In the genomic region with DNA sequence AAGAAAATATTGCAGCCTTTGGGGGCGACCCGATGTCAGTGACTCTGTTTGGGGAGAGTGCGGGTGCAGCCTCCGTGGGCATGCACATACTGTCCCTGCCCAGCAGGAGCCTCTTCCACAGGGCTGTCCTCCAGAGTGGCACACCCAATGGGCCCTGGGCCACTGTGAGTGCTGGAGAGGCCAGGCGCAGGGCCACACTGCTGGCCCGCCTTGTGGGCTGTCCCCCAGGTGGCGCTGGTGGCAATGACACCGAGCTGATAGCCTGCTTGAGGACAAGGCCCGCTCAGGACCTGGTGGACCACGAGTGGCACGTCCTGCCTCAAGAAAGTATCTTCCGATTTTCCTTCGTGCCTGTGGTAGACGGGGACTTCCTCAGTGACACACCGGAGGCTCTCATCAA, we compare ENCODE assay signal across 8 mouse cellular contexts. TPM values are rescaled to one million over a fixed set of nuclear protein-coding genes. Genes with fewer than 3 reads are reported as not detected.
DNase-seq lines count a peak whose midpoint lies in the region; TF ChIP-seq lines count a peak whose summit lies in the region.
"Had no signal": no experiment of that assay in that cellular context is flagged by ENCODE, and none has a peak within 500 bp of the region (broad histone marks: within the 10 kb centered on the region; RNA-seq: fewer than 3 reads in every experiment).

No protein-coding gene starts in this region.

- H3K27ac ChIP-seq in cerebellum, adult 2 months (ENCODE audit: insufficient read depth, low read length): no peak overlapping the region
- H3K27ac ChIP-seq in kidney, adult 2 months (ENCODE audit: insufficient read depth, low read depth, low read length): no peak overlapping the region
- H3K27ac ChIP-seq: embryonic facial prominence, embryonic 13.5 days had no signal

- H3K36me3 ChIP-seq in kidney, adult 2 months (ENCODE audit: control insufficient read depth, insufficient read depth, low read length): no peaks in the 10 kb centered on the region

- TF ChIP-seq CTCF in cerebellum, adult 2 months (IDR thresholded peaks at IDR 0.05; ENCODE audit: borderline replicate concordance, insufficient read depth, low read depth, low read length): peak; percentile 50; the same call in 1 of the 2 replicates
- peak; percentile 69 for TF ChIP-seq CTCF in kidney, adult 2 months (conservative IDR thresholded peaks at IDR 0.05; ENCODE audit: insufficient read depth, insufficient read length, low read depth, low read length)

- 22% methylated on average over 15 of the region's 15 CpGs for WGBS in cerebellum, adult 2 months
- WGBS in kidney, adult 2 months: 26% methylated on average over 15 of the region's 15 CpGs

- no peaks in the 10 kb centered on the region for H3K27me3 ChIP-seq in cerebellum, adult 2 months (ENCODE audit: control insufficient read depth, insufficient read depth, low read length)
- H3K27me3 ChIP-seq in kidney, adult 2 months (replicated peaks; ENCODE audit: control insufficient read depth, insufficient read depth, low read length): no peaks in the 10 kb centered on the region; the same call in 1 of the 2 replicates

- peak; percentile 59 for DNase-seq in thymus, postnatal 14 days
- DNase-seq in thymus, postnatal 0 days (ENCODE audit: low spot score): no peak
- DNase-seq in cerebellum, adult 2 months: peak; percentile 71
- DNase-seq in gastrocnemius, postnatal 36 days: peak; percentile 58 to 67
- DNase-seq in kidney, adult 2 months: peak; percentile 77
- DNase-seq in lung, postnatal 25 days (ENCODE audit: low spot score): peak; percentile 69
- DNase-seq in spleen, adult 18-20 months: peak; percentile 54 to 72

- intact Hi-C loops in gastrocnemius, postnatal 36 days (cut with DNase I): loop anchor here (5.0 kb wide), 1 partner anchor 87 kb away; no protein-coding TSS in a partner anchor

- TF ChIP-seq POLR2A in cerebellum, adult 2 months (IDR thresholded peaks at IDR 0.05; ENCODE audit: borderline replicate concordance, insufficient read depth, low read length): no peak
- no peak for TF ChIP-seq POLR2A in kidney, adult 2 months (IDR thresholded peaks at IDR 0.05; ENCODE audit: low read depth, low read length)

- peaks cover 13% of the 10 kb centered on the region; the same call in 1 of the 2 replicates for H3K4me1 ChIP-seq in cerebellum, adult 2 months (ENCODE audit: control insufficient read depth, insufficient read depth, low read length)
- H3K4me1 ChIP-seq in kidney, adult 2 months (ENCODE audit: control insufficient read depth, insufficient read depth, low read length): no peaks in the 10 kb centered on the region; the same call in 1 of the 2 replicates

- H3K4me3 ChIP-seq in cerebellum, adult 2 months (replicated peaks; ENCODE audit: insufficient read depth, low read depth, low read length): no peak overlapping the region
- H3K4me3 ChIP-seq in kidney, adult 2 months (ENCODE audit: insufficient read depth, low read depth, low read length): no peak overlapping the region
- H3K4me3 ChIP-seq: embryonic facial prominence, embryonic 13.5 days had no signal

RNA-seq across cellular contexts. Expression of a gene that starts 3.4 kb away (rescaled TPM):
- polyA plus RNA-seq in thymus, postnatal 0 days (2015; fragmentation: Nextera tagmentation; extraction: Ambion mirVana): 25.9 and 26.3 TPM in 2 replicates
- 155 and 165 TPM in 2 replicates for polyA plus RNA-seq in cerebellum, adult 2 months (2012; rRNA removed)
- total RNA-seq in gastrocnemius, postnatal 36 days (2021): 10 to 100 TPM; 25.2 to 41.2 TPM
- polyA plus RNA-seq in kidney, adult 2 months (2012; rRNA removed): 4.7 and 5.1 TPM in 2 replicates

RNA-seq across cellular contexts. Expression of a gene that starts 3.8 kb away (rescaled TPM):
- 16.6 and 21.0 TPM in 2 replicates for polyA plus RNA-seq in thymus, postnatal 0 days (2015; fragmentation: Nextera tagmentation; extraction: Ambion mirVana)
- 27.9 and 28.2 TPM in 2 replicates for polyA plus RNA-seq in cerebellum, adult 2 months (2012; rRNA removed)
- total RNA-seq in gastrocnemius, postnatal 36 days (2021): 10 to 100 TPM; 17.6 to 25.1 TPM
- 17.3 and 18.4 TPM in 2 replicates for polyA plus RNA-seq in kidney, adult 2 months (2012; rRNA removed)

RNA-seq across cellular contexts. Expression of a gene that starts 16.8 kb away (rescaled TPM):
- 114 and 118 TPM in 2 replicates for polyA plus RNA-seq in thymus, postnatal 0 days (2015; fragmentation: Nextera tagmentation; extraction: Ambion mirVana)
- polyA plus RNA-seq in cerebellum, adult 2 months (2012; rRNA removed): 208 and 224 TPM in 2 replicates
- total RNA-seq in gastrocnemius, postnatal 36 days (2021): 10 to 100 TPM; 27.7 to 39.8 TPM
- polyA plus RNA-seq in kidney, adult 2 months (2012; rRNA removed): 83.0 and 86.9 TPM in 2 replicates

RNA-seq across cellular contexts. Expression of a gene that starts 23.5 kb away (rescaled TPM):
- 17.1 and 17.4 TPM in 2 replicates for polyA plus RNA-seq in thymus, postnatal 0 days (2015; fragmentation: Nextera tagmentation; extraction: Ambion mirVana)
- polyA plus RNA-seq in cerebellum, adult 2 months (2012; rRNA removed): 10.3 and 11.0 TPM in 2 replicates
- total RNA-seq in gastrocnemius, postnatal 36 days (2021): 1 to 10 TPM; 3.7 to 4.1 TPM
- 53.2 and 60.2 TPM in 2 replicates for polyA plus RNA-seq in kidney, adult 2 months (2012; rRNA removed)

RNA-seq across cellular contexts. Expression of a gene that starts 42.7 kb away (rescaled TPM):
- 7.0 and 9.5 TPM in 2 replicates for polyA plus RNA-seq in thymus, postnatal 0 days (2015; fragmentation: Nextera tagmentation; extraction: Ambion mirVana)
- polyA plus RNA-seq in cerebellum, adult 2 months (2012; rRNA removed): 31.0 and 31.6 TPM in 2 replicates
- total RNA-seq in gastrocnemius, postnatal 36 days (2021): 1 to 10 TPM; 2.4 to 2.5 TPM
- polyA plus RNA-seq in kidney, adult 2 months (2012; rRNA removed): 21.6 and 25.9 TPM in 2 replicates
